Mouse (Mus musculus) midbrain, embryonic 15.5 days (tissue): ENCODE data around the gene Nmral1. TPM values are rescaled to one million over a fixed set of nuclear protein-coding genes. Genes with fewer than 3 reads are reported as not detected.
"Not testable (repeated sequence)": the region's sequence is repeated elsewhere in the genome, so short reads cannot be mapped to it uniquely, and the experiment has no call there.

Experiments used
- ATAC-seq: fragments of 200-750 bp; cut with Nextera tagmentation; replicated peaks from 2 replicates; pipeline ENCODE4 v1.8.0; 2017; ENCODE audit warnings: moderate TSS enrichment
- H3K27ac ChIP-seq: fragments of 300-500 bp; sonication (generic); 2 replicates; pipeline ENCODE4 v1.5.1; 2015; ENCODE audit warnings: mild to moderate bottlenecking, inconsistent platforms
- H3K27me3 ChIP-seq: fragments of 300-500 bp; sonication (generic); replicated peaks from 2 replicates; pipeline ENCODE4 v1.6.1; 2015; ENCODE audit warnings: inconsistent platforms
- H3K36me3 ChIP-seq: fragments of 300-500 bp; sonication (generic); replicated peaks from 2 replicates; pipeline ENCODE4 v1.6.1; 2015; ENCODE audit warnings: inconsistent platforms
- H3K4me1 ChIP-seq: fragments of 300-500 bp; sonication (generic); 2 replicates; pipeline ENCODE4 v1.6.1; 2015; ENCODE audit warnings: inconsistent platforms
- H3K4me2 ChIP-seq: fragments of 300-500 bp; sonication (generic); 2 replicates; pipeline ENCODE4 v1.6.1; 2015; ENCODE audit warnings: inconsistent platforms, mild to moderate bottlenecking, moderate library complexity
- H3K4me3 ChIP-seq: fragments of 300-500 bp; sonication (generic); 2 replicates; pipeline ENCODE4 v1.5.1; 2015; ENCODE audit warnings: mild to moderate bottlenecking, inconsistent platforms
- H3K9ac ChIP-seq: fragments of 300-500 bp; sonication (generic); 2 replicates; pipeline ENCODE4 v1.6.1; 2015; ENCODE audit warnings: mild to moderate bottlenecking, inconsistent platforms
- H3K9me3 ChIP-seq: fragments of 300-500 bp; sonication (generic); 2 replicates; pipeline ENCODE4 v1.6.1; 2016; ENCODE audit warnings: inconsistent platforms
- WGBS: fragments of 180-500 bp; shearing (Covaris S2); methylation state at CpG from one replicate; pipeline ENCODE4 v1.1.7; 2015; ENCODE audit warnings: mixed read lengths; 5-methylcytosine and 5-hydroxymethylcytosine counted together
- polyA plus RNA-seq: library from polyadenylated mRNA; unstranded; fragments of >200 nt; fragmentation: Nextera tagmentation; extraction: Ambion mirVana; gene quantifications from 2 replicates; pipeline ENCODE4 v1.2.1, GENCODE M21; 2015

Nmral1 gene
- 78.3 and 79.6 TPM in 2 replicates for polyA plus RNA-seq

DNA sequence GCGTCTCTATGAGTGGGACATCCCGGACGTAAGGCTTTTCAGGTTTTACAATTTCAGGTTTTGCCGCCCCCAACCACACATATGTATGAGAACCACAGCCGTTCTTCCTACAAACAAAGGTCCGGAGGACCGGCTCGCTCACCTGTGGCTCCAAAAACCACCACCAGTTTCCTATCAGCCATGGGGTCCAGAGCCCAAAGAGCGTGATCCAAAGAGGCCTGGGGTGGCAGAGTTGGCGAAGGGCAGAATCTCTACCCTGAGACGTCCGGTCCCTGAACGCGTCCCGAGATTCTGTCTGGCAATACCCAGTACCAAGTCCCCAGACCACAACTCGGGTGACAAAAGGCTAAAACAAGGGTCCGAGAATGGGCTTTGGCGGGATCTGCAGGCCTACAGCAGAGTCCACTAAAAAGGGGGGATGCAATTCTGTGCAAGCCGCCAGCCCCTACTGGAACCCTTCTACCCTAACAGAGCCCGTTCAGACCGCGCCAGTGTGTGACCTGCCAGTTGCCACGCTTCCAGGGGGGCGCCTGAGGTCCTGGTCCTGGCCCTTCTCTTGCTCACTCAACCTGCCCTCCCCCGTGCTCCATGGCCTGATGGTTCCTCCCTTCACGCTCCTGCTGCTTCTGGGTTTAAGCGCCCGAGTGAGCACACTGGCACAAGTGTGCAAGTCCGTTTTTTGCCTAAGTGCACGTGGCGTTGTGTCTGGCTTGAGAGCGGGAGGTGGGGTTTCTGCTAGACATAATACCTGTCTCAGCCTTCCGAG is at the start of gene Nmral1:
TSS of gene Nmral1 (minus strand) at position 604 of the 766 bp plus-strand sequence.
- 12% methylated on average over 33 of the region's 33 CpGs for WGBS
- Histone ChIP-seq H3K36me3 (peaks cover 12% of the 10 kb centered on the region; the same call in 1 of the 2 replicates), H3K9me3 (no peaks in the 10 kb centered on the region), H3K4me1 (peaks cover 9% of the 10 kb centered on the region), H3K4me3 (peak within 1 kb of the TSS; percentile 83), H3K9ac (peak within 1 kb of the TSS; percentile 82), H3K27me3 (no peaks in the 10 kb centered on the region), H3K4me2 (peak within 1 kb of the TSS; percentile 92), H3K27ac (peak within 1 kb of the TSS; percentile 92)
- ATAC-seq, result peak; percentile 90

DNA sequence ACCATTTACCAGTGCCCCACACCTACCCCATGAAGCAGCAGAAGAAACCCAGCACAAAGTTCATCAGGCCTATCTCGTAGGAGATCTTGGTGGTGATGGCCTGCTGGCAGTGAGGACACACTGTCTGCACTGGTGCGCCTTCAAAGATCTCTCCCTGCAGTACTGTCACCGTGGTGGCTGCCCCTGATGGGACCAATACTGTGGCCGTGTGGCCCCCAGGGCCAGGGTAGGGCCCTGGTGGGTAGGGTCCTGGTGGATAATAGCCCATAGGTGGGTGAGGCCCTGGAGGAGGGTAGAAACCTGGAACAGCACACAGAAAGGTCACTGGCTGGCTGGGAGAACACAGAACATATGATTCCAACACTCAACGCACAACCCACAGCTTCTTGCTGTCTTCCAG is 49.6 kb upstream of the Nmral1 start:
- no peaks in the 10 kb centered on the region for H3K27me3 ChIP-seq
- H3K36me3 ChIP-seq, result peaks cover 62% of the 10 kb centered on the region
- no peak overlapping the region for H3K4me3 ChIP-seq
- ATAC-seq, result no peak
- no peaks in the 10 kb centered on the region for H3K9me3 ChIP-seq
- 98% methylated on average over 5 of the region's 5 CpGs for WGBS
- H3K9ac ChIP-seq, result no peak overlapping the region
- no peak overlapping the region for H3K4me2 ChIP-seq
- no peak overlapping the region for H3K27ac ChIP-seq
- H3K4me1 ChIP-seq, result no peaks in the 10 kb centered on the region

DNA sequence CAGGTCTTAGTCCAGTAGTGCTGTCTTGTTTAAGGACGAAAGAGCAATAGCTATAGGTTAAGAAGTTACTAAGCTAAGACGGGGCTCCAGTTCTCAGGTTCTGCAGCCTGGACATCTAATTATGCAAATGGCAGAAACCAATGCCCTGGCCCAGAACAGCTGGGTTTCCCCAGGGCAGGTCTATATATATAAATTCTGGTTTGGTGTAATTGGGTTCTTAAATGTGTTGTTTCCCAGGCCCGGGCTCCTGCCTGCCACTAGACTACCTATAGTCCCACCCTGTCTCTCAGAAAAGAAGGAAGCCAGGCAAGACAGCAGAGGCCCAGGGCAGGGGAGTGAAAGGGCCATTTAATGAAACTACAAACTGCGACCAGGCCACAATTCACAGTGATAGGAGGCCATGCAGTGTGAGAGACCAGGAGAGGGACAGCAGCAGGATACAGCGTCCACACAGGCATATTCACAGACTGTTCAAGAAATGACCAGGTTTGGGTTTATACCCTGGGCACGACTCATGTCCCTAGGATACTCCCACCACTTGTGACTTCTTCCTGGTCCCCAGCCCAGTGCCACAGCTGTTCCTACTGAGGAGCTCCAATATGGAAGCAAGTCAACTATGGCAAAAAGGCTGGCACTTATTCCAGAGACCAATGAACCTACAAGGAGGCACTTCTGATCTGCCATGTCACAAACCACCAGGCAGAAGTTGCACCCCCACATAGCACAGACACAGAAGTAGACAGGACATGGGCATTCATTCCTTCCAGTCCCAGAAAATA is 48.0 kb upstream of the Nmral1 start:
- Histone ChIP-seq H3K9ac (no peak overlapping the region), H3K27ac (no peak overlapping the region), H3K36me3 (peaks cover 62% of the 10 kb centered on the region), H3K4me1 (no peaks in the 10 kb centered on the region), H3K27me3 (no peaks in the 10 kb centered on the region), H3K4me3 (no peak overlapping the region), H3K4me2 (no peak overlapping the region), H3K9me3 (no peaks in the 10 kb centered on the region)
- no peak for ATAC-seq
- 83% methylated on average over 6 of the region's 6 CpGs for WGBS

DNA sequence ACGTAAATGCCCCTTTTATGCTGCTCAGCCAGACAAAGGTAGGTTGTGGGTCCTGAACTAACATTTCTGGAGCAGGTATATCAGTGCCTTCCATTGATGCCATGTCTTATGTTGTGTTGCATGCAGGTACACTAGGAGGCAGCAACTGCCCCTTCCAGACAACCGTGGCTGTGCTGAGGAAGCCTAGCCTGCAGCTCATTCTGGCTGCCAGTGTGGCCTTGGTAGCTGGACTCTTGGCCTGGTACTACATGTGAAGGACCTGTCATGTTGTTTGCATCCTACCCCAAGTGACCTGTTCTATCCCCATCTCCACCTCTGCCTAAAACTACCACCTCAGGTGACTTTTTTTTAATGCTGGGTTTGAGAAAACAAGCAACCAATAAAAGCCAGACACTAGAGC is 46.7 kb upstream of the Nmral1 start:
- 95% methylated on average over 2 of the region's 2 CpGs for WGBS
- no peaks in the 10 kb centered on the region for H3K9me3 ChIP-seq
- H3K4me1 ChIP-seq, result no peaks in the 10 kb centered on the region
- ATAC-seq, result no peak
- peaks cover 62% of the 10 kb centered on the region for H3K36me3 ChIP-seq
- H3K4me2 ChIP-seq, result no peak overlapping the region
- no peak overlapping the region for H3K27ac ChIP-seq
- no peak overlapping the region for H3K9ac ChIP-seq
- no peak overlapping the region for H3K4me3 ChIP-seq
- H3K27me3 ChIP-seq, result no peaks in the 10 kb centered on the region

DNA sequence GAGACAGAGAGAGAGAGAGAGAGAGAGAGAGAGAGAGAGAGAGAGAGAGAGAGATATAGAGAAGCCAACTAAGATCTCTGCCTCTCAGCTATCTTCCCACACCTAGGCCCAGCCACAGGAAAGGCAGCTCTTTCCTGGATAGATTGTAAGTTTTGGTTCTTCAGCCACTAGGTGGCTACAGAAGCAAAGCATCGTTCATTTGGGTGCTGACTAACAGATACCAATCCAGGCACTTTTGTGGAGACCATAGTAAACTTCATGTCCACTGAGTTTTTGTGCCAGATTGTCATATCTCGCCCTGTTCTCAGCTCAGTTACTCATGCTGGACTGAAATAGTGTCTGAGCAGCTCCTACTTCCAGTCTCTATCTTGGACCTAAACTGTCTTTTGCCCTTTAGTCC is 44.1 kb upstream of the Nmral1 start:
- WGBS, result 47% methylated on average over 2 of the region's 2 CpGs
- no peak for ATAC-seq
- no peak overlapping the region for H3K9ac ChIP-seq

DNA sequence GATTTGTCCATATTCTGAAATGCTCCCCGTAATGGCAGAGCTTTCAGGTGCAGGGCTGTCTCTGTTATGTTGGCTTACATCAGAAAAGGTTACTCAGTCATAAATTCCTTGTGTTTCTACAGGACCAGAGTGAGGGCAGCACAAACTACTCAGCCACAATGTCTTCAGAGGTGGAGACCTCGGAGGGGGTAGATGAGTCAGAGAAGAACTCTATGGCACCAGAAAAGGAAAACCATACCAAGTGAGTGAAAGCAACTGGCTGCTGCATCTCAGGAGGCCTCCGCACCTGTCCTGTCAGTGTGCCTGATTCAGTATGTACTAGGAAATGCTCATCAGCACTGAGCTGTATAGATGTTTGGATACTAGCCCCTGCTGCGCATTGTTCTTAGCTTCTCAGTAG is 43.3 kb upstream of the Nmral1 start:
- H3K27me3 ChIP-seq, result no peaks in the 10 kb centered on the region
- no peak overlapping the region for H3K4me2 ChIP-seq
- H3K4me1 ChIP-seq, result peaks cover 4% of the 10 kb centered on the region; the same call in 1 of the 2 replicates
- no peak overlapping the region for H3K27ac ChIP-seq
- peaks cover 30% of the 10 kb centered on the region for H3K36me3 ChIP-seq
- no peaks in the 10 kb centered on the region for H3K9me3 ChIP-seq
- ATAC-seq, result no peak
- H3K9ac ChIP-seq, result no peak overlapping the region
- H3K4me3 ChIP-seq, result no peak overlapping the region
- 94% methylated on average over 4 of the region's 4 CpGs for WGBS

More for the DNA sequence above, 44.1 kb upstream of the Nmral1 start:
- Histone ChIP-seq H3K4me1 (no peaks in the 10 kb centered on the region), H3K27me3 (no peaks in the 10 kb centered on the region), H3K9me3 (no peaks in the 10 kb centered on the region), H3K27ac (no peak overlapping the region), H3K36me3 (peaks cover 38% of the 10 kb centered on the region), H3K4me3 (no peak overlapping the region), H3K4me2 (no peak overlapping the region)

DNA sequence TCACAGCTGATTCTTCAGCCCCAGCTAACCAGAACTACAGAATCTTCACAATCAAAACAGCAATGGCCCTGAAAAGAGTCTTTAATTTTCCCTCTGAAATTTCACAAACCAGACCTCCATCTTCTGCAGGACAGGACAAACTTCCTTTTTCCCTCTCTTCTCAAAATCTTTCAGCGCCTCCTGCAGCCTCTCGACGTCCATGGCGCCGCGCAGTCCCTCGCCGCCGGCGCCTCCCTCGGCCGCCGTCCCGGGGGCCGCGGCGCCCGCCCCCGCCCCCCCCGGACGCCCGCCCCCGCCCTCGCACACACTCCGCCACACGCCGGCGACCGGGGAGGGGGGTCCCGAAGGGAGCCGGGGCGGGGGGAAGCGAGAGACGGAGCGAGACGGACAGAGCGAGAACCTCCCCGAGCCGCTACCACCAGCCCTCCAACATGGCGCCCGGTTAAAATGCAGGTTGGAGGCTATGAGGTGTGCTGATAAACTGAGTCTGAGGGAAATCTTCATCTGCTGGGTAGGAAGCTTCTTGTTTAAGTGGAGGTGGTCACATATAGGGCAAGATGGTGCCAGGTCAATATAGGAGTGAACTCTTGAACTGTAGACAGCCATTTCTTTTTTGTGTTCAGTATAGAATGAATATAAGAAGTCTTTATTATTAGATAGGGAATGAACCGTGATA is 37.6 kb upstream of the Nmral1 start:
- Histone ChIP-seq H3K27ac (peak overlapping the region; percentile 82), H3K9ac (peak overlapping the region; percentile 42), H3K4me2 (peak overlapping the region; percentile 49), H3K4me3 (peak overlapping the region; percentile 40)
- H3K9me3 ChIP-seq, H3K4me1 ChIP-seq, H3K36me3 ChIP-seq, H3K27me3 ChIP-seq: not testable (repeated sequence)
- peak; percentile 90 for ATAC-seq
- WGBS, result 5% methylated on average over 39 of the region's 42 CpGs

DNA sequence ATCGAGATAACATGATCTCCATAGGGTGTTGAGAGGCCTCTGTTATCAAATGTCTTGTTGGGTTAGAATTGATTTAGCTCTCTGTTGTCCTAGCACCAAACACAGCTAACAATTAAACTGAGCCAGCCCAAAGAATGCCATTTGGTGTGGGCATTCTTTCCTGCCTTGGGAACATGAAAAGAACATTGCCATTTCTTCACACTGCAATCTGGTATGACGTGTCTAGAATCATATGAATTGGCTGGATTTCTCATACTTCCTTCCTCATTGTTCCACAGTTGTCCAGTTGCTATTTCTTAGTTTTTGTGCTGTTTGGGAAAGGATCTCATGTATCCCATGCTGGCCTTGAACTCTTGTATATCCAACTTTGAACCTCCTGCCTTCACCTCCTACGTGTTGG is 34.9 kb upstream of the Nmral1 start:
- no peak for ATAC-seq
- peaks cover 9% of the 10 kb centered on the region; the same call in 1 of the 2 replicates for H3K4me1 ChIP-seq
- no peak overlapping the region for H3K4me2 ChIP-seq
- no peaks in the 10 kb centered on the region for H3K27me3 ChIP-seq
- H3K4me3 ChIP-seq, result no peak overlapping the region
- H3K36me3 ChIP-seq, result no peaks in the 10 kb centered on the region
- no peak overlapping the region for H3K9ac ChIP-seq
- H3K27ac ChIP-seq, result no peak overlapping the region
- H3K9me3 ChIP-seq, result no peaks in the 10 kb centered on the region
- 94% methylated on average over 3 of the region's 3 CpGs for WGBS

DNA sequence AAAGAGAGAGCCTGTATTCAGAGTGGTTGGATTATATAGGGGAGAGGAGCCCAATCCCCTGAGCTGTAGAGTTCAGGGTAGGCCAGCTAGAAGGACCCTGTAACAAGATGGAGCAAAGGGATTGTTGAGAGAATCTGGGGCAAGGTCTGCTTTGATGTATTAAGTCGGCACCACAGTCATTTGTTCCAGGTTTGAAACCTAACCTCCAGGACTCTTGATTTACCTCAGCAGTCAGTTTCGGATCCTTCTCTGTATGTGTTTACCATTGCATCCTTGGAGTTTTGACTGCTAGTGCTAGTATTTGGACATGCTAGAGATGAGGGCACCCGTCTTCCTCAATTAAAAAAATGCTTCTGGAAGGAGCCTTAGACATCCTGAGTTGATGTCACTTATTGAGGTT is 33.0 kb upstream of the Nmral1 start:
- Histone ChIP-seq H3K9ac (no peak overlapping the region), H3K27me3 (no peaks in the 10 kb centered on the region), H3K4me2 (no peak overlapping the region), H3K4me1 (peaks cover 1% of the 10 kb centered on the region; the same call in 1 of the 2 replicates), H3K36me3 (no peaks in the 10 kb centered on the region), H3K27ac (no peak overlapping the region), H3K9me3 (no peaks in the 10 kb centered on the region), H3K4me3 (no peak overlapping the region)
- 95% methylated on average over 3 of the region's 3 CpGs for WGBS
- no peak for ATAC-seq

DNA sequence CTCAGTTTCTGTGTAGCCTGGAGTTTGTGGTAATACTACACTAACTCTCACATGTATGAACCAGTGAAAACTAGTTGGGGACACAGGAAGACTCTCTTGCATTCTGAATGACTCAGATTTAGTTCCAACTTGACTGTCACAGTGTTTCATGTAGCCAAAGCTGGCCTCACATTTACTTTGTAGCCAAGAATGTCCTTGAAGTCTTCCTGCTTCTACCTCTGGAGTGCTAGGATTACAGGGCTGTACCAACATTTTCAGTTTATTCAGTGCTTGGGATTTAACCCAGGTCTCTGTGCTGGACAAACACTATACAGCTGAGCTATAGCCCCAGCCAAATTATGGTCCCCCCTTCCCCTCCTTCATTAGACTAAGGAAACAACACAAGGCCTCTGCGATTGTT is 23.0 kb upstream of the Nmral1 start:
- H3K4me3 ChIP-seq, result no peak overlapping the region
- no peak for ATAC-seq
- H3K27me3 ChIP-seq, result no peaks in the 10 kb centered on the region
- H3K36me3 ChIP-seq, result no peaks in the 10 kb centered on the region
- no peaks in the 10 kb centered on the region for H3K4me1 ChIP-seq
- H3K27ac ChIP-seq, result no peak overlapping the region
- H3K9me3 ChIP-seq, result no peaks in the 10 kb centered on the region
- WGBS, result 97% methylated on average over 1 of the region's 1 CpGs
- H3K9ac ChIP-seq, result no peak overlapping the region
- H3K4me2 ChIP-seq, result no peak overlapping the region

DNA sequence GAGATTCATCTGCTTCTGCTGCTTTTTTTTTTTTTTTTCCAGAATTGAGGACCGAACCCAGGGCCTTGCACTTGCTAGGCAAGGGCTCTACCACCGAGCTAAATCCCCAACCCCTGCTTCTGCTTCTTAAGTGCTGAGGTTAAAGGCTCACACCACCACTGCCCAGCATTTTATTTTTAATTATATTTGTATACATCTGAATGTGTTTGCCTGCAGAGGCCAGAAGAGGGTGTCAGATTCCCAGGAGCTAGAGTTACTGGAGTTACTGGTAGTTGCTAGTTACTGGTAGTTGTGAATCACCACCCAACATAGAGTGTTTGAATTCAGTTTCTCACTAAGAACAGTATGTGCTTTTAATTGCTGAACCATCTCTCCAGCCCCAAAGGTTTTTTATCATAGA is 20.8 kb upstream of the Nmral1 start:
- no peaks in the 10 kb centered on the region for H3K27me3 ChIP-seq
- ATAC-seq, result no peak
- no peak overlapping the region for H3K4me2 ChIP-seq
- no peak overlapping the region for H3K4me3 ChIP-seq
- no peak overlapping the region for H3K9ac ChIP-seq
- no peaks in the 10 kb centered on the region for H3K9me3 ChIP-seq
- H3K4me1 ChIP-seq, result no peaks in the 10 kb centered on the region
- 84% methylated on average over 2 of the region's 2 CpGs for WGBS
- H3K27ac ChIP-seq, result no peak overlapping the region
- no peaks in the 10 kb centered on the region for H3K36me3 ChIP-seq

DNA sequence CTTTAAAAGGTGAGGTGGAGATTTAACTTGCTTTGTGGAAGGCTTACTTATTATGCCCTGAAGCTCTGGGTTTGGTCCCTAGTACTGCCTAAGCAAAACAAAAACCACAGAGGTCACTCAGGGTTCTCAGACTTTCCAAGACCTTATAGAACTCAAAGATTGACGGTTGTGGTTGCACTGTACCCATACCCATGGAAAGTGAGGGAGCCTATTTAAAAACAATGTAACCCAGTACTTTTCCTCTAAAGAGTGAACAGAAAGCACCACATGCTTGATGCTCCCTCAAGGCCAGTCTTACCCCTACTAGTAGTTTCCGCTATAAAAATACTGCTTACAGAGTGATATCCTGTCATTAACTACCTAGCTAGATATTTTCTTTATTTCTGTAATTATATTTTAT is 17.1 kb upstream of the Nmral1 start:
- Histone ChIP-seq H3K9me3 (no peaks in the 10 kb centered on the region), H3K9ac (no peak overlapping the region), H3K4me1 (no peaks in the 10 kb centered on the region), H3K27ac (no peak overlapping the region), H3K4me2 (no peak overlapping the region), H3K27me3 (no peaks in the 10 kb centered on the region), H3K4me3 (no peak overlapping the region), H3K36me3 (no peaks in the 10 kb centered on the region)
- WGBS, result 95% methylated on average over 2 of the region's 2 CpGs
- no peak for ATAC-seq
